Mouse (Mus musculus) CH12.LX (cell line): Measurements from ENCODE around the gene Dpp6.

ENCODE experiments used
- CHD2 ChIP-seq: IDR thresholded peaks from 2 replicates; pipeline ENCODE4 v1.6.1; 2011; ENCODE audit warnings: low read length, improper control_type of control experiment
- CTCF ChIP-seq, 2 experiments: IDR thresholded peaks in 1 of 2; conservative IDR thresholded peaks in 1 of 2; 2 replicates each; pipeline ENCODE4 v1.5.1; 2011 to 2012; ENCODE audit warnings: low read depth in 2 of 2, low read length in 2 of 2, improper control_type of control experiment in 1 of 2, inconsistent platforms in 1 of 2, mild to moderate bottlenecking in 1 of 2, moderate library complexity in 1 of 2
- JUN ChIP-seq: IDR thresholded peaks from 2 replicates; pipeline ENCODE4 v1.6.1; 2011; ENCODE audit warnings: low read depth, mild to moderate bottlenecking, low read length, improper control_type of control experiment, moderate library complexity; ENCODE audit not compliant: insufficient read depth
- KAT2A ChIP-seq: IDR thresholded peaks from 2 replicates; pipeline ENCODE4 v1.6.1; 2012; ENCODE audit warnings: low read length, improper control_type of control experiment, inconsistent platforms; ENCODE audit not compliant: insufficient replicate concordance
- MEF2A ChIP-seq: IDR thresholded peaks from 2 replicates; pipeline ENCODE4 v1.6.1; 2014; ENCODE audit warnings: low read depth, mild to moderate bottlenecking, inconsistent platforms, low read length, improper control_type of control experiment, borderline replicate concordance
- MXI1 ChIP-seq: IDR thresholded peaks from 2 replicates; pipeline ENCODE4 v1.6.1; 2011; ENCODE audit warnings: mild to moderate bottlenecking, low read depth, low read length, improper control_type of control experiment
- POLR2A ChIP-seq: IDR thresholded peaks from 2 replicates; pipeline ENCODE4 v1.6.1; 2011; ENCODE audit warnings: low read depth, mild to moderate bottlenecking, improper control_type of control experiment, low read length

- no peak for TF ChIP-seq POLR2A
- TF ChIP-seq MXI1: no peak
- TF ChIP-seq KAT2A: no peak
- TF ChIP-seq JUN: no peak
- no peak for TF ChIP-seq CTCF (conservative IDR thresholded peaks at IDR 0.05 in 1 of 2, IDR thresholded peaks at IDR 0.05 in 1 of 2; ENCODE audit: low read depth in 2 of 2, low read length in 2 of 2)
- TF ChIP-seq MEF2A: no peak
- TF ChIP-seq CHD2: no peak
Measured at GRCm38 (mm10) chr5:27453201-27453845, 636.3 kb downstream of the Dpp6 start.
